Mouse (Mus musculus): ENCODE results near the gene Ccdc177. TPM values are rescaled to one million over a fixed set of nuclear protein-coding genes. Genes with fewer than 3 reads are reported as not detected.

The Ccdc177 gene
- polyA plus RNA-seq, 1 experiment = not detected

DNA sequence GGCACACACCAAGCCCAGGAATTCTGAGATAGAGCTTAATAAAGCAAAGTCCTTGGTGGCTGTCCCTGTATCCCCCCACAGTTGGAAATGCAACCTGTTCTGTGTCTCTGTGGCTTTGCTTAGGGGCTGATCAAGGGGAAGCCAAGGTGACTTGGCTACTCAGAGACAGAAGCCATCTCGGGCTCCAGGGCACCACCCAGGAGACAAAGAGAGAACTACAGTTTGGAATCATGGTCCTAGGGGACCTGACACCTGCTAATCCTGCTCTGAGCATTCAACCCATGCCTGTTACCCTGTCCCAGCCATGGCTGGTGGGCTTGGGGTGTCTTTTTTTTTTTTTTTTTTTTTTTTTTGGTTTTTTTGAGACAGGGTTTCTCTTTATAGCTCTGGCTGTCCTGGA lies 32.3 kb downstream of the Ccdc177 start:
- DNase-seq (ENCODE audit: low read depth in 1 of 2, low spot score in 2 of 2) = no peak
- H3K27me3 ChIP-seq (ENCODE audit: control insufficient read depth, insufficient read depth, low read length) = no peaks in the 10 kb centered on the region
- H3K4me3 ChIP-seq (ENCODE audit: extremely low read depth, insufficient read depth, insufficient read length) = no peak overlapping the region
- no peak for TF ChIP-seq POLR2A (IDR thresholded peaks at IDR 0.05; ENCODE audit: low read depth, low read length)
- no peak for TF ChIP-seq CTCF (IDR thresholded peaks at IDR 0.05; ENCODE audit: extremely low read depth, insufficient read depth, insufficient read length, insufficient replicate concordance)
- no peak overlapping the region for H3K27ac ChIP-seq (ENCODE audit: insufficient read depth, low read length)
- H3K36me3 ChIP-seq (ENCODE audit: control insufficient read depth, insufficient read depth, low read length) = no peaks in the 10 kb centered on the region
- 11% methylated on average over 1 of the region's 1 CpGs for WGBS
- H3K4me1 ChIP-seq (ENCODE audit: control insufficient read depth, insufficient read depth, insufficient read length) = no peaks in the 10 kb centered on the region

DNA sequence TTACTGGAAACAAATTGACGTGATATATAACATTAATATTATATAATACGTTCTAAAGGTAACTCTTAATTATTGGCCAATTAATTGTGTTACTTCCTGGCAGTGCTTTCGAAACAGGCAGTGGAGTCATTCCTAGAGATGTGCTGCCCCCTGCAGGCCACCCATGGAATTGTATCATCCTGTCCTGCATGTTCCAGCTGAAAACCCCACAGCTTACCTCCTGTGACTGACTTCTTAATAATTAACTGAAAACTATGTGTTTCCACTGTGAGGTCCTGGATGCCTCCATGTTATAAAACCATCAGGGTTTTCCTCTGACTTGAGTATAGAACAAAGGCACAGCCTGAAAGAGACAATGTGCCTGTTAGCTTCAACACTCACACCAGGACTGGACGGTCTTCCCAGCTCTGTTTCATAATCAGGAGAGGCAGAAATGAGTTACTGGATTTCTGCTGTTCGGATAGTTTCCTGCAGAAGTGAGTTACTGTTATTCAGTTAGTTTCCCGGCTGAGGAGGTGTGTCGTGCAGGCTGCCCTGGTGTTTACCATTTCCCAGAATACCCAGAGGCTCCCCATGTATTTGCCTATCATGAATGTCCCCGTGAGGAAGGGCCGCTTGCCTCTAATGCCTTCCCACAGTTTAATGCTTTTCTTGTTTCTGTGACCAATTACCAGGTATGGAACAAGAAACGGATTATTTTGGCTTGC lies 35.5 kb downstream of the Ccdc177 start:
- TF ChIP-seq CTCF (IDR thresholded peaks at IDR 0.05; ENCODE audit: extremely low read depth, insufficient read depth, insufficient read length, insufficient replicate concordance) = peak; percentile 76; the same call in 1 of the 2 replicates
- TF ChIP-seq POLR2A (IDR thresholded peaks at IDR 0.05; ENCODE audit: low read depth, low read length) = no peak
- Histone ChIP-seq H3K27me3 (ENCODE audit: control insufficient read depth, insufficient read depth, low read length) (no peaks in the 10 kb centered on the region), H3K36me3 (ENCODE audit: control insufficient read depth, insufficient read depth, low read length) (no peaks in the 10 kb centered on the region), H3K27ac (ENCODE audit: insufficient read depth, low read length) (no peak overlapping the region), H3K4me1 (ENCODE audit: control insufficient read depth, insufficient read depth, insufficient read length) (no peaks in the 10 kb centered on the region), H3K4me3 (ENCODE audit: extremely low read depth, insufficient read depth, insufficient read length) (no peak overlapping the region)
- 33% methylated on average over 10 of the region's 10 CpGs for WGBS
- peak; percentile 19 to 71 for DNase-seq (ENCODE audit: low read depth in 1 of 2, low spot score in 2 of 2)

DNA sequence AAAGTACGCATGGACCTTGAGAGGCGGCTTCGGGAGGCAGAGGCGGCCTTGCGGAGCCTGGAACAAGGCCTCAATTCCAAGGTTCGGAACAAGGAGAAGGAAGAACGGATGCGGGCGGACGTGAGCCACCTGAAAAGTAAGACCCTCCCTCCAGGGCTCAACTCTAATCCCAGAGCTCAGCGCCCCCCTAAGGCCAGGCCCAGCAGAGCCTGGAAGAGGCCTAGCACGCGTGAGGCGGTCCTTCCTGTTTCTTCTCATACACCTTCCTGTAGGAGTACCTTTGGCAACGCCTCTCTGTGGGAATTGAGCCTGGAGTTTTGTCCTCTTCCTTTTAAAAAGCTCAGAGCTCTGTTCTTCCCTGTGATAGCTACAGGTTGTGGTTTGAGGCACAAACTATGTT lies 39.0 kb downstream of the Ccdc177 start:
- no peaks in the 10 kb centered on the region for H3K27me3 ChIP-seq (ENCODE audit: control insufficient read depth, insufficient read depth, low read length)
- no peak overlapping the region for H3K4me3 ChIP-seq (ENCODE audit: extremely low read depth, insufficient read depth, insufficient read length)
- H3K27ac ChIP-seq (ENCODE audit: insufficient read depth, low read length) = no peak overlapping the region
- H3K4me1 ChIP-seq (ENCODE audit: control insufficient read depth, insufficient read depth, insufficient read length) = no peaks in the 10 kb centered on the region
- 93% methylated on average over 15 of the region's 15 CpGs for WGBS
- no peak for DNase-seq (ENCODE audit: low read depth in 1 of 2, low spot score in 2 of 2)
- TF ChIP-seq CTCF (IDR thresholded peaks at IDR 0.05; ENCODE audit: extremely low read depth, insufficient read depth, insufficient read length, insufficient replicate concordance) = no peak
- TF ChIP-seq POLR2A (IDR thresholded peaks at IDR 0.05; ENCODE audit: low read depth, low read length) = no peak
- H3K36me3 ChIP-seq (ENCODE audit: control insufficient read depth, insufficient read depth, low read length) = no peaks in the 10 kb centered on the region

DNA sequence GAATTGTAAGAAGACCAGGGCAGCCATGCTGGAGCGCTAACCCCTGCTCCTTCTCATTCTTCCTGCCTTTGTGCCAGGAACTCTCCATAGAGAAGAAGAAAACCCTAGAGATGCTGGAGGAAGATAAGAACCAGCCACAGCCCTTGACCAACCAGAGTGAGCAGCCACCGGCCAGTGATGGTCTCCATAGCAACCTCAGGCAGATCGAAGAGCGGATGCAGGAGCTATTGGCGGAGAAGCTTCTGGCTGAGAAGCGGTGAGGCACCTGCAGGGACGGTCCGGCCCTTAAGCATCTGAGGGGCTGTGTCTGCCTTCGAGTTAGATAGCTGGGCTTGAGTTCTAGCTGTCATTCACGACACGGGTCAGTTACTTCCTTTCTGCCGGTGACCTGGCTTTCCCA lies 40.0 kb downstream of the Ccdc177 start:
- H3K27me3 ChIP-seq (ENCODE audit: control insufficient read depth, insufficient read depth, low read length) = no peaks in the 10 kb centered on the region
- H3K4me3 ChIP-seq (ENCODE audit: extremely low read depth, insufficient read depth, insufficient read length) = no peak overlapping the region
- TF ChIP-seq CTCF (IDR thresholded peaks at IDR 0.05; ENCODE audit: extremely low read depth, insufficient read depth, insufficient read length, insufficient replicate concordance) (no peak), POLR2A (IDR thresholded peaks at IDR 0.05; ENCODE audit: low read depth, low read length) (no peak)
- no peaks in the 10 kb centered on the region for H3K36me3 ChIP-seq (ENCODE audit: control insufficient read depth, insufficient read depth, low read length)
- H3K27ac ChIP-seq (ENCODE audit: insufficient read depth, low read length) = no peak overlapping the region
- DNase-seq (ENCODE audit: low read depth in 1 of 2, low spot score in 2 of 2) = no peak
- no peaks in the 10 kb centered on the region for H3K4me1 ChIP-seq (ENCODE audit: control insufficient read depth, insufficient read depth, insufficient read length)
- WGBS = 88% methylated on average over 12 of the region's 12 CpGs

DNA sequence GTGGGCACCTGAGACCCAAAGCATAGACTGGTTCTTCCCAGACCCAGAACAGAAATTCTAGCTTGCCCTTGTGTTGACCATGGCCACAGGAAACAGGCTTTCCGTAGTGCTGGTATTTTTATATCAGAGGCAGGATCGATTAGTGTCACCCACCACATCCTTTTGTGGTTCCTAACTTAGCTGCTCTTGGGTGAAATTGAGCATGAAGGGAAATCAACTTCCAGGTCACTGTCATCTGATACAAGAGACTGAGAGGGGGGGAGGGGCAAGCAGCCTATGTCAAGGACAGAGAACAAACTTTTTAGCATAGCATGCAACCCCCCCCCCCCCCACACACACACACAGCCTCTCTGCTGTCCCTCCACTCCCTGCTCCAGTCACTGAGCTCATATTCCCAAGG lies 41.3 kb downstream of the Ccdc177 start:
- Histone ChIP-seq H3K4me1 (ENCODE audit: control insufficient read depth, insufficient read depth, insufficient read length) (no peaks in the 10 kb centered on the region), H3K27me3 (ENCODE audit: control insufficient read depth, insufficient read depth, low read length) (no peaks in the 10 kb centered on the region), H3K27ac (ENCODE audit: insufficient read depth, low read length) (no peak overlapping the region), H3K4me3 (ENCODE audit: extremely low read depth, insufficient read depth, insufficient read length) (no peak overlapping the region), H3K36me3 (ENCODE audit: control insufficient read depth, insufficient read depth, low read length) (no peaks in the 10 kb centered on the region)
- WGBS = 0% methylated on average over 2 of the region's 2 CpGs
- DNase-seq (ENCODE audit: low read depth in 1 of 2, low spot score in 2 of 2) = no peak
- no peak for TF ChIP-seq POLR2A (IDR thresholded peaks at IDR 0.05; ENCODE audit: low read depth, low read length)
- no peak for TF ChIP-seq CTCF (IDR thresholded peaks at IDR 0.05; ENCODE audit: extremely low read depth, insufficient read depth, insufficient read length, insufficient replicate concordance)

DNA sequence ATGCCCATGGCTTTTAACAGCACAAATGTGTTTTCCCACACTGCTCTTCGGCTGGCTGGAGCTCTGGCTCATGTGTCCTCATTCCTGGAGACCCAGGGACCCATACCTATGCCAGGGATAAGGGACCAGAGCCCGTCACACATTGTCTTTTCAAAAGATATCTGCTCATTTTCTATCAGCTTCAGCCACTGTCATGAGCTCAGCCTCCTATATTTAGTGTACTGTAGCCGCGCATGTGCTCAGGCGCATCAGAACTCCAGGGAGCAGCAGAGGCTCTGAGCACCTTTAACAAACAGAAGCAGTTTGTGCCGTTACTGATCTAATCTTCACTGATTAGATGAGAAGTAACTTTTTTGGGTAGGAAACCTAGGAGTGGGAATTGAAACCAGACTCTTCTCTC lies 44.6 kb downstream of the Ccdc177 start:
- H3K4me1 ChIP-seq (ENCODE audit: control insufficient read depth, insufficient read depth, insufficient read length) = no peaks in the 10 kb centered on the region
- H3K27me3 ChIP-seq (ENCODE audit: control insufficient read depth, insufficient read depth, low read length) = no peaks in the 10 kb centered on the region
- no peak overlapping the region for H3K4me3 ChIP-seq (ENCODE audit: extremely low read depth, insufficient read depth, insufficient read length)
- TF ChIP-seq POLR2A (IDR thresholded peaks at IDR 0.05; ENCODE audit: low read depth, low read length) (no peak), CTCF (IDR thresholded peaks at IDR 0.05; ENCODE audit: extremely low read depth, insufficient read depth, insufficient read length, insufficient replicate concordance) (no peak)
- H3K36me3 ChIP-seq (ENCODE audit: control insufficient read depth, insufficient read depth, low read length) = no peaks in the 10 kb centered on the region
- WGBS = 80% methylated on average over 6 of the region's 6 CpGs
- no peak for DNase-seq (ENCODE audit: low read depth in 1 of 2, low spot score in 2 of 2)
- H3K27ac ChIP-seq (ENCODE audit: insufficient read depth, low read length) = no peak overlapping the region

DNA sequence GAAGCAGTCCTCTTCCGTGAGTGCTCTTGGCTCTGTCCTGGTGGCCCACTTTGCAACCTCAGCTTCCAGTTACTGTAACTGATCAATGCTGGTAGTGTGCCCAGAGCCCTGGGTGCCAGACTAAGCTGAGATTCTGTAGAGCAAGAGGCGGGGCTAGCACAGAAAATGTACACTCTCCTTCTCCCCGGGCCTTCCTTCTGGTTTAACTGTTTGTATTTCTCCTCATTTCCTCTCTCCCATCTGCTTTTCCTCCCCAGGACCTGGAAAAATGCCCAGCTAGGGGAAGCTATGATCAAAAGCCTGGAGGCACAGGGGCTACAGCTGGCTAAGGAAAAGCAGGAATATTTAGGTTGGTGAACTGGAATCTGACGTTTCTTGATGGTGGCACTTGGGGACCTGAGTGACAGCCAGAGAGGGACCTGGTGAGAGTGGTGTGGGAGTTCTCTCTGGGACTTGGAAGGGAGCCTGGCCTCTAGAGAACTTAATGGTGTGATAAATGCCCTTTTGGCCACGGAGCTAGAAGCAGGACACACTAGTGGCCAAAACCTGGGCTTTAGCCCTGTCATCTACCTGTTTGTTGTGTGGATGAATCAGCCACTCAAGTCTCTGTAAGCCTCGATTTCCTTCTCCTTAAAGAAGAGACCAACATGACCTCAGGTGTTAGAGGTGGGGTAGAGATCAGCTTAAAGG lies 53.4 kb downstream of the Ccdc177 start:
- H3K27ac ChIP-seq (ENCODE audit: insufficient read depth, low read length) = no peak overlapping the region
- WGBS = 51% methylated on average over 6 of the region's 6 CpGs
- no peak for DNase-seq (ENCODE audit: low read depth in 1 of 2, low spot score in 2 of 2)
- no peaks in the 10 kb centered on the region for H3K36me3 ChIP-seq (ENCODE audit: control insufficient read depth, insufficient read depth, low read length)
- no peak overlapping the region for H3K4me3 ChIP-seq (ENCODE audit: extremely low read depth, insufficient read depth, insufficient read length)
- H3K27me3 ChIP-seq (ENCODE audit: control insufficient read depth, insufficient read depth, low read length) = no peaks in the 10 kb centered on the region
- no peaks in the 10 kb centered on the region for H3K4me1 ChIP-seq (ENCODE audit: control insufficient read depth, insufficient read depth, insufficient read length)
- no peak for TF ChIP-seq POLR2A (IDR thresholded peaks at IDR 0.05; ENCODE audit: low read depth, low read length)
- TF ChIP-seq CTCF (IDR thresholded peaks at IDR 0.05; ENCODE audit: extremely low read depth, insufficient read depth, insufficient read length, insufficient replicate concordance) = no peak
